Mouse (Mus musculus): Measurements from ENCODE around the gene Cpa1.

Gene Cpa1

GRCm38 (mm10) chr6:30621986-30622389 lies 17.0 kb upstream of the Cpa1 start:
- DNase-seq, result no peak

- DNase-seq, result no peak
Measured at GRCm38 (mm10) chr6:30624763-30625162, 14.3 kb upstream of the Cpa1 start.

DNA sequence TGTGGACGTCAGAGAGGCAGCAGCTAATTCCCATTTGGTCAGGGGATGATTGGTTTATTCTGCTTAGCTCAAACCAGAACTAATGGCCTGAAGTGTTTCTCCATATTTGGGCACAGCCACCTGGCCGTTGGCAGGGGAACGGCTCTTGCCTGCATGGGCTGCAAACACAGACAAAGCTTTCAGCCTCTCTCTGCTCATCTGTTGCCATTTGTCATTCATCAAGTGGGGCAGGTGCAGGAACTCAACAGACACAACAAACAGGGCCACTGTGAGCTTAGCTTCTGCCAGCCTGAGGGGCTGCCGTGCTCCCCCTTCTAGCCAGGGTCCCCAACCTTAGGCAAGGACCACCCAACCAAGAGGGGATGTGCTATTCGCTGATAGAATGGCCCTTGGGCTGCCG lies 10.9 kb upstream of the Cpa1 start:
- no peak for DNase-seq

GRCm38 (mm10) chr6:30629989-30630388 lies 9.0 kb upstream of the Cpa1 start:
- no peak for DNase-seq

- no peak for DNase-seq
Measured at GRCm38 (mm10) chr6:30635361-30635862, 3.6 kb upstream of the Cpa1 start.

- no peak for DNase-seq
Measured at GRCm38 (mm10) chr6:30636186-30636842, 2.7 kb upstream of the Cpa1 start.

DNA sequence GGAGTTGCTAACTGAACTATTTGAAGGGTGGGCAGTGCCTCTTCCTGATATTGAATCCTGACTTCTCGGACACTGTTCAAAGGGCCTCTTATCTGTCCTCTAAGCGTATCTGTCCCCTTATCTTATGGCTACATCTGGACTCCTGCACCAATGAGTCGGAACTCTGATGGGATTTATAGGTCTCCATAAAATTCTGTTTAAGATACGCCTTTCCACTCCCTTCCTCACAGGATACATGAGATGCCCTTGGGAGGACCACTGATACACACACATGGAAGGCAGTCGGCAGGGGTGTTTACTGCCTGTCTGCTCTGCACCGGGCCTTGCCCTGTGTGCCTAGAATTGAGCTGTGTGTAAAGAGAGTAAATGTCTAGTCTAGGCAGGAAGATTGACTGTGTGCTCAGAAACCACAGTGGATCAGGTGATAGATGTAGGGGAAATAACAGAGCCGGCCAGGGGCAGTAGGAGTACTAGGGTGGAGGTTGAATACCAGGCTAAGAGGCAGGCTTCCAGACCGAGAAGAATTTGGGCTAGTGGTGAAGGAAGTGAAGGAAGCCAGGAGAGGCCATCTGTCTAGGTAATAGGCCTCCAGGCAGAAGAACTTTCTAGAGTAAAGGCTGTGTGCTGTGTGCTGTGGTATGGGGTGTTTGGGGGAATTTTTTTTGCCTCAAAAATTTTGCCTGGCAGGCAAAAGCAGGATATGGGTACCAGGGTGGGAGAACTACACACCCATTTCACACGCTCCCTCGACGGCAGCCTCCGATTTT lies 4.9 kb downstream of the Cpa1 start:
- no peak for DNase-seq

GRCm38 (mm10) chr6:30644462-30644861 lies 5.4 kb downstream of the Cpa1 start:
- no peak for DNase-seq

- DNase-seq, result no peak
Measured at GRCm38 (mm10) chr6:30645379-30645778, 6.4 kb downstream of the Cpa1 start.

- no peak for DNase-seq
Measured at GRCm38 (mm10) chr6:30649651-30650296, 10.8 kb downstream of the Cpa1 start.

DNA sequence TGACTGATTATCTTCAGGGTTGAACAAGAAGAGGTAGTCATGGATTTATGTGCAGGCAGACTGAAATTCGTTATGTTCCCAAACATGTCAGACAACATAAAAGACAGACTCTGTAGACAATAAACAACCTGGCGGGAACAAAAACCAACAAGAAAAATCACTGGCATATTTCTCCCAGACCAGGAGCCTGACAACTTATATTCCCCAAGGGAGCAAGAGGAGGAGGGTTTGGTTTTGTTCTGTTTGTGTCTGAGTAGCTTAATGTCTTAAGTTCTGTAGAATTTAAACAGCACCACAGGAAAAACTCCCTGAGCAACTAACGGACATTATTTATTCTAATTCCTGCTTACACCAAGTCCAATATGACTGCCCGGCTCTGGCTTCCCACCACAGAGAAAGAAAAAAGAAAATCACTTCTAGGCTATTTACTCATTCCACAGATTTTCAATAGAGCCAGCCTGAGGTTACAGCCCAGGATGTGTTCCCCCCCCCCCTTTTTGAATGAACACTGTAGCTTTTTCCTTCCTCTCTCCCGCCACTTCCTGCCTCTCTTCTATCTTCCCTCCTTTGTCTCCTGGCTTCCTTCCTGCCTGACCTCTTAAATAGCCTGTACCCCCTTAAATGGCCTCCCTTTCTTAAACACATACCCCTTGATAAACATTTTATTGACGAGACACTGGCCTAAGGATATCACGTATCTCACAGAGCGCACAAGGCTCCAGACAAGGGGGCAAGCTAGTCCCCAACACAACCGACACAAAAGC lies 13.6 kb downstream of the Cpa1 start:
- no peak for DNase-seq

- no peak for DNase-seq
Measured at GRCm38 (mm10) chr6:30653518-30653917, 14.5 kb downstream of the Cpa1 start.

DNA sequence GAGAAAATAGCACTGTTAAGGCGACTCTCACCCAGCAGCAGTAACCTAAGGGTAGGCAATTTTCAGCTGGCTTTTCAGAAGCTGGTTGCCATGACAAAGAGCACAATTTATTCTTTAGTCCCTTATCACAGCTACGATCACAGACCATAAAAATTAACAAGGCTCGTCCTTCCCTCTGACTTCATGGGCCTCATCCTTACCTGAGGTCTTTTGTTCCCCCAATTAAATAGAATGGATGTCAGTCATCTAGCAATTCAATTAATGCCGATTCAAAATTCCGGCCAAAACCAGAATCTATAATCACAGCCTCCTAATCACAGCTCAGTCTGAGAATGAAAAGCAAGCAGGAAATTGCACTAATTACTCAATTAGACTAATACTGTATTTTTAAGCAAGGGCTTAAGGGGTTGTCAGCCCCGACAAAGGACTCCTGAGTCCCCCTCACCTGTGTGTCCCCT lies 15.4 kb downstream of the Cpa1 start:
- no peak for DNase-seq

- DNase-seq, result no peak
Measured at GRCm38 (mm10) chr6:30654932-30655331, 15.9 kb downstream of the Cpa1 start.

DNA sequence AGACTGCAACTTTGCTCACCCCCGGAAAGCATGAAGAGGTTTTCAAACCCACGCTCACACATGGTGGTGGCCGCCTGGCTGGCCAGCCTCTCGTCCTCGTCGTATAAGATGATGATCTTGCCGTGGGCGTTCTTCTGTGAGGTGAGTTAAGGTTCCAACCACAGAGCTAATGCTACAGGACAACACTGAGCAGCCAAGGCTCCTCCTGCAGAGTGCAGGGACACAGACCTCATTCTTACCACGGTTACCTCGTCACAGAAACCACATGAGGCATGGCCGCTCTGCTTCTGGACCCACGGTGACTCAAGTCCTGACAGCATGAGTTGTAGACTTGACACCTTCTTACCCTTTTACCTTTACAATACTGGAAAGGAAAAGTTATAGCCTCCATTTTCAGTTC lies 18.3 kb downstream of the Cpa1 start:
- no peak for DNase-seq

GRCm38 (mm10) chr6:30658619-30659018 lies 19.6 kb downstream of the Cpa1 start:
- DNase-seq, result no peak

DNA sequence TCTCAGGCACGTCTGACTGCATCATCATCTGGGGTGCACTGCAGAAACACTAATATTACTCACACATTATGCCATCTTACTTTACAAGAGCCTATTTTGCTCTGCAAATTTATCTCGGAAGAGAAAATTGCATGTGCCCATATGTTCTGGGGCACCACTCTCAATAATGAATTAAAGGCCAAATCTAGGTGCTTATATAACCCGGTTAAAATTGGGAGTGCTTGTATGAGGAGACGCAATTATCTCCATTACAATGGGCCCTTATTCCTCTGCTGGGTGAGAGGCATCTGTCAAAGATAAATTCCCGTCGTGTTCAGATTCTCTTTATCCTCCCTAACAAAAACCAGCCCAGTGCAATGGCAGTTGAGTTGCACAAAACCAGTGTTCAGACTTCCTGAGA lies 25.8 kb downstream of the Cpa1 start:
- DNase-seq, result no peak

DNA sequence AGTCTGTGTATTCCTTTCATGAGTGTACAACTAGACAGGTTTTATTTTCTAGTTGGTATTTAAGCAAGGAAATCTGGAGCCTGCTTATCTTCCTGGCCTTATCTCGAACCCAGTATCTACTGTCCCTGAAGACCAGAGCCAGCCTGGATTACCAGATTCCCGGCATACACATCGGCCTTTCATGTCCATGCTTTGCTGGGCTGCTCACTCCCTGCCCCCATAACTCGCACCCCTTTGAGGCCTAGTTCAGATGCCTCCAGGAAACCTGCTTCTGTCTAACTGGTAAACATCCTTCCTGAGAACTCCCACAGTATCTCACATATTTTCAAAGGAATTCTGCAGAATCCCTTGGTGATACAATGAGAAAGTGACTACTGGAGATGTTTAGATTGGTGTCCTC lies 26.3 kb downstream of the Cpa1 start:
- DNase-seq, result no peak

DNA sequence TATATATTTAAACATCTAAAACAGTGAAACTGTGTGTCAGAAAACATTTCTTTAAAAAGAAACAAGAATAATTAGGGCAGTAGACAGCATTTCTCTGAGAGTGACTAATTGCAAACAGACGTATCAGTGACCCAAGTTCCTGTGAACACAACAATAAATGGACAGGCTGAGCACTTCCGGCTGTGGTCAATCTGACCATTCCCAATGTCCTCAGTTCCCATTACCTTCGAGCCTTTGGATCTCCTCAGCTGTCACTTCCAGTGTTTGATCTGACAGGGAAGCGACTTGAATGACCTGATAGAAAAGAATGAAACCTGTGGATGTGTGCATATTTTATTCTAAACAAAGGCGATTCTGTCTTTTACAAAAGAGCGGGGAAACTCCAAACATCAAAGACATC lies 27.0 kb downstream of the Cpa1 start:
- no peak for DNase-seq

DNA sequence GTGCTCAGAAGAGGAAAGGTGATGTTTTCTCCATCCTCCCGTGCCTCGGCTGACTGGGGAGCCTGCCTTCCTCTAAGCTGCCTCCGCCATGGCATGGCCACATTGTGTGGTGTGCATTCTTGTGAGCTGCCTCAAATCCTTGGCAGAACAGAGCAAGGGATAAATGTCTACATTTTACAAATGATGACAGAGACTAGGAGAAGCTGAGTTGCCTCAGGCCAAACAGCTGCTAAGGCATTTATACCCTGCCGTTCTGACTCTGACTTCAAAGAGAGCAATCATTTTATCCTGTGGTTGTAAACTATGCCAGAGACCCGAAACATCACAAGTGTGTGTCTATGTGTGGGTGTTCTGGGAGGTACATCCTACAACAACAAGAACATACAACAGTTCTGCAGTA lies 28.6 kb downstream of the Cpa1 start:
- DNase-seq, result no peak

GRCm38 (mm10) chr6:30671696-30672095 lies 32.7 kb downstream of the Cpa1 start:
- DNase-seq, result no peak

DNA sequence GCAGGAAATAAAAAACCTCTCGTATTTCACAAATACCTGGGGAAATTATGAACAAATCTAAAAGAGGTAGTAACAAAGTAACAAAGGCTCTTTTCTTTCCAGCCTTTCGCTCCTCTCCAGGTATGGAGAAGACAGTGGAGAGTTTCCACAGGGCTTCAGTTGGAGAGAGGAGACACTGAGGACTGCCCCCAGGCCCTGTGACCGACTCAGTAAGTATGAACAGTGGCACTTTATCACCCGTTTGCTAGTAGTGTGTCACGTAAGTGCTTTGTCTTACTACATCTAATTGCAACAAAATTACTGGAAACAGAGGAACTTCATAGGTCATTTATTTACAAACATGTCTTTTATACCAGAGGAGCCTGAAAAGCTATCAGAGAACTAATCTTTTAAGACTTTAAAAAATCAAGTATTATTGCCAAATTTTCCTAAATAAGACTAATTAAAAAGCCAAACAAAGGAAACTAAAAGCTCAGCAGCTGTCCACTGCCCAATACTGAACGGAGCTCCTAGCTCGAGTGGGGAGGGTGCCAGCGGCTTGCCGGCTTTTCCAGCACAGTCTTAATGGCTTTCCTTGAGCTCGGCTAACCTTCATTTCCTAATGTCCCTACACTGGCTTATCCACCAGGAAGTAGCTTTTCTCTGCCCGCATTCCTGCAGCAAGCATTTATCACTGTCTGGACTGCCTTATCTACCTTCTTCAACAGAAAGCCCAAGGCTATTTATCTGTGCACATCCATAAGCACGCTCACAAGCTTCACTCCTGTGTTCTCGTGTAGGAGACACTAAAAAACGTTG lies 34.9 kb downstream of the Cpa1 start:
- peak; percentile 57 for DNase-seq
